7 mouse cellular contexts compared by ENCODE assay signal in genomic region chr3:108880544-108881507, GRCm38 (mm10). TPM values are rescaled to one million over a fixed set of nuclear protein-coding genes. Genes with fewer than 3 reads are reported as not detected.
DNase-seq lines count a peak whose midpoint lies in the region; ATAC-seq and TF ChIP-seq lines count a peak whose summit lies in the region.

No protein-coding gene starts in this region.

- ATAC-seq in stomach, postnatal 0 days (ENCODE audit: low FRiP score, low TSS enrichment) = peak; percentile 75
- no peak for ATAC-seq in midbrain, embryonic 13.5 days

- H3K4me3 ChIP-seq in layer of hippocampus, adult 2 months = no peak overlapping the region; the same call in 1 of the 2 replicates
- H3K4me3 ChIP-seq in stomach, postnatal 0 days (ENCODE audit: low read depth, low read length) = no peak overlapping the region
- no peak overlapping the region for H3K4me3 ChIP-seq in midbrain, embryonic 13.5 days (replicated peaks)

- H3K9me3 ChIP-seq in stomach, postnatal 0 days (ENCODE audit: control insufficient read depth, low read length) = no peaks in the 10 kb centered on the region
- no peaks in the 10 kb centered on the region for H3K9me3 ChIP-seq in midbrain, embryonic 13.5 days

- DNase-seq in 3T3-L1 (ENCODE audit: low read depth, low spot score) = peak; percentile 62
- peak; percentile 63 to 67 for DNase-seq in B cell, adult 2 months
- peak; percentile 52 for DNase-seq in embryo, embryonic 10.5 days (ENCODE audit: low spot score)
- peak; percentile 39 to 58 for DNase-seq in layer of hippocampus, adult 2 months (ENCODE audit: low spot score in 2 of 2)
- DNase-seq in lung, postnatal 4 days = peak; percentile 58 to 76
- peak; percentile 20 for DNase-seq in stomach, postnatal 0 days (ENCODE audit: low spot score)

- no peak overlapping the region for H3K9ac ChIP-seq in stomach, postnatal 0 days (ENCODE audit: low read length)
- no peak overlapping the region for H3K9ac ChIP-seq in midbrain, embryonic 13.5 days (replicated peaks)

- H3K4me1 ChIP-seq in stomach, postnatal 0 days (replicated peaks; ENCODE audit: control insufficient read depth, insufficient read depth) = peaks cover 7% of the 10 kb centered on the region
- H3K4me1 ChIP-seq in midbrain, embryonic 13.5 days (replicated peaks) = peaks cover 18% of the 10 kb centered on the region

- 34% methylated on average over 28 of the region's 28 CpGs for WGBS in stomach, postnatal 0 days
- 80% methylated on average over 28 of the region's 28 CpGs for WGBS in midbrain, embryonic 13.5 days

- TF ChIP-seq CTCF in layer of hippocampus, adult 2 months (conservative IDR thresholded peaks at IDR 0.05) = no peak
- no peak for TF ChIP-seq CTCF in stomach, postnatal 0 days (IDR thresholded peaks at IDR 0.05; ENCODE audit: low read depth)

- H3K4me2 ChIP-seq in stomach, postnatal 0 days (replicated peaks; ENCODE audit: low read depth) = peak overlapping the region; percentile 21
- H3K4me2 ChIP-seq in midbrain, embryonic 13.5 days (replicated peaks) = no peak overlapping the region

- H3K36me3 ChIP-seq in stomach, postnatal 0 days (ENCODE audit: control insufficient read depth, insufficient read depth, low read length) = no peaks in the 10 kb centered on the region
- no peaks in the 10 kb centered on the region for H3K36me3 ChIP-seq in midbrain, embryonic 13.5 days

- H3K27ac ChIP-seq in layer of hippocampus, adult 2 months = peak overlapping the region; percentile 76
- H3K27ac ChIP-seq in stomach, postnatal 0 days (replicated peaks) = peak overlapping the region; percentile 67
- H3K27ac ChIP-seq in midbrain, embryonic 13.5 days = no peak overlapping the region

- H3K27me3 ChIP-seq in stomach, postnatal 0 days (ENCODE audit: control insufficient read depth, insufficient read depth, low read length) = no peaks in the 10 kb centered on the region
- H3K27me3 ChIP-seq in midbrain, embryonic 13.5 days = no peaks in the 10 kb centered on the region

- no peak for TF ChIP-seq EP300 in stomach, postnatal 0 days (optimal IDR thresholded peaks at IDR 0.05)

RNA-seq across cellular contexts. Expression of gene Fndc7, which starts 9.0 kb away (rescaled TPM):
- total RNA-seq in layer of hippocampus, adult 2 months (2021) = under 1 TPM in 1 of 2 experiments, not detected in 1; 0.15 TPM
- 0.28 and 0.67 TPM in 2 replicates for polyA plus RNA-seq in stomach, postnatal 0 days (2015; fragmentation: Nextera tagmentation; extraction: Ambion mirVana)
- polyA plus RNA-seq in midbrain, embryonic 13.5 days (2015; fragmentation: Nextera tagmentation; extraction: Ambion mirVana) = not detected in 2 replicates

RNA-seq across cellular contexts. Expression of gene Prpf38b, which starts 30.7 kb away (rescaled TPM):
- total RNA-seq in layer of hippocampus, adult 2 months (2021) = 10 to 100 TPM; 51.9 to 53.1 TPM
- polyA plus RNA-seq in stomach, postnatal 0 days (2015; fragmentation: Nextera tagmentation; extraction: Ambion mirVana) = 26.1 and 31.1 TPM in 2 replicates
- polyA plus RNA-seq in midbrain, embryonic 13.5 days (2015; fragmentation: Nextera tagmentation; extraction: Ambion mirVana) = 67.1 and 72.2 TPM in 2 replicates

RNA-seq across cellular contexts. Expression of gene Stxbp3, which starts 40.5 kb away (rescaled TPM):
- total RNA-seq in layer of hippocampus, adult 2 months (2021) = 10 to 100 TPM; 25.1 to 27.8 TPM
- 38.6 and 39.3 TPM in 2 replicates for polyA plus RNA-seq in stomach, postnatal 0 days (2015; fragmentation: Nextera tagmentation; extraction: Ambion mirVana)
- 16.0 and 16.1 TPM in 2 replicates for polyA plus RNA-seq in midbrain, embryonic 13.5 days (2015; fragmentation: Nextera tagmentation; extraction: Ambion mirVana)

RNA-seq across cellular contexts. Expression of gene Henmt1, which starts 58.8 kb away (rescaled TPM):
- 1 to 10 TPM; 1.9 to 3.1 TPM for total RNA-seq in layer of hippocampus, adult 2 months (2021)
- polyA plus RNA-seq in stomach, postnatal 0 days (2015; fragmentation: Nextera tagmentation; extraction: Ambion mirVana) = 0.15 and 0.25 TPM in 2 replicates
- 0.90 and 1.1 TPM in 2 replicates for polyA plus RNA-seq in midbrain, embryonic 13.5 days (2015; fragmentation: Nextera tagmentation; extraction: Ambion mirVana)

RNA-seq across cellular contexts. Expression of gene Gm9857, which starts 59.4 kb away (rescaled TPM):
- total RNA-seq in layer of hippocampus, adult 2 months (2021) = not detected
- not detected in 2 replicates for polyA plus RNA-seq in stomach, postnatal 0 days (2015; fragmentation: Nextera tagmentation; extraction: Ambion mirVana)
- 0.75 TPM in 1 of 2 replicates, not detected in the other for polyA plus RNA-seq in midbrain, embryonic 13.5 days (2015; fragmentation: Nextera tagmentation; extraction: Ambion mirVana)
